In genomic region chr11:106216730-106217490, GRCm38 (mm10) we compare ENCODE assay signal across 8 mouse cellular contexts. TPM values are rescaled to one million over a fixed set of nuclear protein-coding genes. Genes with fewer than 3 reads are reported as not detected.
A peak's percentile ranks its signal among the peaks of the same experiment; 100 is the strongest.
DNase-seq lines count a peak whose midpoint lies in the region; ATAC-seq lines count a peak whose summit lies in the region.

TSS of gene Ddx42 (plus strand) at chr11:106216926.

- DNase-seq in adipocyte (ENCODE audit: low spot score) = peak; percentile 98
- DNase-seq in embryo, embryonic 10 days (ENCODE audit: low spot score) = peak; percentile 96
- peak; percentile 88 for DNase-seq in gastrocnemius, postnatal 10 days
- DNase-seq in induced T-regulatory cell, adult 2 months (ENCODE audit: low read depth) = peak; percentile 97
- DNase-seq in left cerebral cortex, adult 9 months (ENCODE audit: low spot score in 2 of 2) = peak; percentile 87 to 90
- DNase-seq in right cerebral cortex, postnatal 14 days = peak; percentile 90
- peak; percentile 81 to 90 for DNase-seq in urinary bladder, postnatal 36 days (ENCODE audit: low spot score in 2 of 2)

- ATAC-seq in megakaryocyte progenitor cell, adult 5-6 weeks (replicated peaks; ENCODE audit: poor library complexity) = peak; percentile 85

RNA-seq across cellular contexts. Expression of gene Ddx42, which starts in this region (rescaled TPM):
- 10 to 100 TPM; 30.1 to 35.8 TPM for total RNA-seq in gastrocnemius, postnatal 10 days (2021)
- total RNA-seq in megakaryocyte progenitor cell, adult 5-6 weeks (2015) = 39.8 and 47.9 TPM in 2 replicates
- total RNA-seq in megakaryocyte progenitor cell, adult 5-6 weeks (2017) = 68.8 and 101 TPM in 2 replicates

Comparison
In these comparisons a context has a peak if more than half of its experiments do, and no peak if none do; other contexts are left out.
1. Peak in every context shown above with its lines: DNase-seq and ATAC-seq.